Mouse (Mus musculus) forebrain, embryonic 15.5 days (tissue): Measurements from ENCODE around the gene Sytl4. TPM values are rescaled to one million over a fixed set of nuclear protein-coding genes. Genes with fewer than 3 reads are reported as not detected.
A peak's percentile ranks its signal among the peaks of the same experiment; 100 is the strongest.

Experiments
- ATAC-seq: fragments of 200-750 bp; cut with Nextera tagmentation; replicated peaks from 2 replicates; pipeline ENCODE4 v1.8.0; 2017; ENCODE audit warnings: mild to moderate bottlenecking, moderate TSS enrichment, moderate library complexity
- H3K27ac ChIP-seq: fragments of 300-500 bp; sonication (generic); replicated peaks from 2 replicates; pipeline ENCODE4 v1.5.1; 2015; ENCODE audit warnings: mild to moderate bottlenecking, inconsistent platforms
- H3K27me3 ChIP-seq: fragments of 300-500 bp; sonication (generic); 2 replicates; pipeline ENCODE4 v1.6.1; 2015; ENCODE audit warnings: inconsistent platforms
- H3K36me3 ChIP-seq: fragments of 300-500 bp; sonication (generic); 2 replicates; pipeline ENCODE4 v1.6.1; 2015; ENCODE audit warnings: mild to moderate bottlenecking, inconsistent platforms
- H3K4me1 ChIP-seq: fragments of 300-500 bp; sonication (generic); 2 replicates; pipeline ENCODE4 v1.6.1; 2015; ENCODE audit warnings: inconsistent platforms
- H3K4me2 ChIP-seq: fragments of 300-500 bp; sonication (generic); replicated peaks from 2 replicates; pipeline ENCODE4 v1.6.1; 2015; ENCODE audit warnings: mild to moderate bottlenecking, inconsistent platforms
- H3K4me3 ChIP-seq: fragments of 300-500 bp; sonication (generic); 2 replicates; pipeline ENCODE4 v1.5.1; 2015; ENCODE audit warnings: mild to moderate bottlenecking, inconsistent platforms
- H3K9ac ChIP-seq: fragments of 300-500 bp; sonication (generic); replicated peaks from 2 replicates; pipeline ENCODE4 v1.6.1; 2015; ENCODE audit warnings: mild to moderate bottlenecking, inconsistent platforms
- H3K9me3 ChIP-seq: fragments of 300-500 bp; sonication (generic); 2 replicates; pipeline ENCODE4 v1.6.1; 2016; ENCODE audit warnings: inconsistent platforms
- WGBS: fragments of 180-500 bp; shearing (Covaris S2); methylation state at CpG from one replicate; pipeline ENCODE4 v1.1.7; 2015; ENCODE audit warnings: mixed read lengths; 5-methylcytosine and 5-hydroxymethylcytosine counted together
- polyA plus RNA-seq: library from polyadenylated mRNA; unstranded; fragments of >200 nt; fragmentation: Nextera tagmentation; extraction: Ambion mirVana; gene quantifications from 2 replicates; pipeline ENCODE4 v1.2.1, GENCODE M21; 2015

Gene Sytl4
- polyA plus RNA-seq, 1 experiment from 2014 or later = 0.36 TPM

DNA sequence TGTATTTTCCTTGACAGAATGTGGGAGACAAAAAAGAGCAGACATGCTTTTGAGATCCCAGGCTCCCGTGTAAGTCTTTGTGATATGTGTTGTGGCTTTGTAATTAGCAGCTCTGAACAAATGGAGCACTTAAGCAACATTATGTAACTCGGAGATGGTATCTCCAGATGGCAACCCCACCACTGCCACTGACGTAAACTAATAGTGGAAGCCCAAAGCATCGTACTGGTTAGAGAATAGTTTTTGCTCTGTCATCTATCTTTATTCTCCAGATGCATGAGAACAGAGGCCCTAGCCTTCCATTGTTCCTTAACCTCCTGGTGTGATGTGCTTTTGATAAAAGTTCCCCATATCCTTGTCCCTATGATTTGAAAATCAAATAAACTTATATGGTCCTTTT, 60.4 kb downstream of the Sytl4 start:
- Histone ChIP-seq H3K27me3 (no peaks in the 10 kb centered on the region), H3K27ac (no peak overlapping the region), H3K4me1 (no peaks in the 10 kb centered on the region), H3K4me2 (no peak overlapping the region), H3K4me3 (no peak overlapping the region), H3K9me3 (no peaks in the 10 kb centered on the region), H3K9ac (no peak overlapping the region), H3K36me3 (no peaks in the 10 kb centered on the region)
- no peak for ATAC-seq
- 70% methylated on average over 4 of the region's 4 CpGs for WGBS

DNA sequence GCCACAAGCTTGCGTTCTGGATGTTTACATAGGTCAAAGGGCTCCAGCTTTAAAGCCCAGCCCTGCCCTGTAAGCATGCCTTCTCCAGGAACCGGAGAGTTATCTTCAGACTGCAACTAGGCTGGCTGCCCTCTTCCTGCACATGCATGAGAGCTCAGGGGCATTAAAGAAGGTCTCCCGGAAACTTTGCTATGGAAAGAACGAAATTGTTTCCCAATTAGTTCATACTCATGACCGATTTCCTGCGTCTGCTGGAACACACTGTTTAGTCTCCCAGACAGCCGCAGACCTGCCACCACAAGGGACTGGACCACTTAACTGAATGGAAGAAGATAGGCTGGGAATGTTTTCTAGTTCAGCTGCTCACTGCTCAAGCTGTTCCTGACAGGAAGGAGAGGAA, 67.4 kb downstream of the Sytl4 start:
- no peak overlapping the region for H3K27ac ChIP-seq
- no peak overlapping the region for H3K9ac ChIP-seq
- H3K4me2 ChIP-seq = no peak overlapping the region
- ATAC-seq = no peak
- 79% methylated on average over 7 of the region's 7 CpGs for WGBS
- no peaks in the 10 kb centered on the region for H3K36me3 ChIP-seq
- no peaks in the 10 kb centered on the region for H3K4me1 ChIP-seq
- H3K27me3 ChIP-seq = no peaks in the 10 kb centered on the region
- H3K9me3 ChIP-seq = no peaks in the 10 kb centered on the region
- no peak overlapping the region for H3K4me3 ChIP-seq

DNA sequence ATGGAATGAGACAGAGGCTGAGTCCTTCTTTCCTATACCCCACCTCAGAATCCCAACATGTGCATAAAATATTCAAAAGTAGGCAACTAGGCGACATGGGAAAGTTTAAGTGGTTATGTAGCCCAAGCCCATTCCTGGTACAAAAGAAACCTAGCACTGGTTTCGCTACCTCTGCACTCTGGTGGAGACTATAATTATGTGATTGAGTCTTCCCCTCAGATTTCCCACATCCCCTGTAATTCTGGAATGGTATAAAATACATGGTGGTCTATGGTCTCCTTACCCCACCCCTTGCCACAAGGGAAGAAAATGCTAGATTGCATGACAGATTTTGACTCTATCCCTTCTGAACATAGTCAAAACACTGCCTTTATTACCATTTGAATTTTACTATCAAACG, 68.6 kb downstream of the Sytl4 start:
- Histone ChIP-seq H3K9ac (no peak overlapping the region), H3K4me3 (no peak overlapping the region), H3K27ac (no peak overlapping the region), H3K36me3 (no peaks in the 10 kb centered on the region), H3K27me3 (no peaks in the 10 kb centered on the region), H3K4me1 (no peaks in the 10 kb centered on the region), H3K4me2 (no peak overlapping the region), H3K9me3 (no peaks in the 10 kb centered on the region)
- no peak for ATAC-seq
- WGBS = 81% methylated on average over 3 of the region's 3 CpGs

DNA sequence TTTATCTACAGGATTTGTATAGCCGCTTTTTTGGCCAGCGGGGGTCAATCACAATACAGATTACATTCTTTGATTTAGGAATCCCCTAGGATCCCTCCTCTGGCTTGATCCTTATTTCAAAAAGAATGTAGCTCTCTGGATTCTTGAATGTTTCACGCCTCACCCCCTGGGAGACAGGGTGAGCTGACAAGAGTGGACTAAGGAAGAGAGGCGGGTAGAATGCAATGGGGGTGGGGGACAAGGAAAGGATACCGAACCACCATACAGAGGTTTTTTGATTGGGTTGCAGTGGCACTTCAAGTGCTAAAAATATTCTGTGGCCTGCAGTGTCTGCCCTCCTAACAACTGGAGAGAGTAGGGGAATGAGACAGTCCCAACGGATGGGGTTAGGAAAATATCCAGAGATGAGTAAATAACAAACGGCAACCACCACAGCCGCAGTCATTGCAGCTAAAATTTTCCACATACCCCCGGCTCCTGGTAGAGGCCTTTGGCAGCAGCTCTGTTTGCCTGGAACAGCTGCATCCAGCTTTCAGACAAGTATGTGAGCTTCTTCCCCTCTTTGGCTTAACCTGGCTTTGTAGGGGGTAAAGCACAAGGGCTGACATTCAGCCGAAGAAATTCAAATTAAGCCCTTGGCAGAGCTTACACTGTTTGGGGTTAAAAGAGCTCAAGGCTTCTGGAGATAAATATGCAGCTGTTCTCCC, 70.1 kb downstream of the Sytl4 start:
- H3K4me3 ChIP-seq = no peak overlapping the region
- ATAC-seq = no peak
- no peaks in the 10 kb centered on the region for H3K4me1 ChIP-seq
- H3K27me3 ChIP-seq = no peaks in the 10 kb centered on the region
- H3K4me2 ChIP-seq = no peak overlapping the region
- H3K27ac ChIP-seq = no peak overlapping the region
- WGBS = 30% methylated on average over 10 of the region's 10 CpGs
- no peaks in the 10 kb centered on the region for H3K36me3 ChIP-seq
- H3K9ac ChIP-seq = no peak overlapping the region
- H3K9me3 ChIP-seq = no peaks in the 10 kb centered on the region

DNA sequence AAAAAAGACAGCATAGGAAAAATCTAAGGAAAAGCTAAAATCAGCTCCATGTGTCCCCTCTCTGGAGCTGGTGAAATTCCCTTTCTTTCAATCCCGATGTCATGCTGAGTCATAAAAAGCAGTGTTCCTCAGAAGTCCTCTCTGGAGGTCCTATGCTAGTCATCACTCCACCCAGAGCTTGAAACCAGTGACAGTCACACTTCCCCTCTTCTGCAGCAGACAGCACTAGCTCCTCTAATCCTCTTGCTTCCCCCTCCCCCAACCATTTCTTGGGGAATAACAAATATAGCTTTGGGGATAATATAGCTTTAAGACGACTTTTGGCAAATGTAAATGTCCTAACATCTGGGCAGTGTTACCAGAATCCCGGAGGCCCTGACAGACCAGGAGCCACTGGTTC, 73.4 kb downstream of the Sytl4 start, which contains the start of gene Srpx2:
Srpx2 (plus strand) TSS at position 166 of the 400 bp plus-strand sequence.
- Histone ChIP-seq H3K27ac (no peak within 1 kb of the TSS), H3K27me3 (no peaks in the 10 kb centered on the region), H3K4me3 (no peak within 1 kb of the TSS), H3K4me2 (no peak within 1 kb of the TSS), H3K36me3 (no peaks in the 10 kb centered on the region), H3K9ac (no peak within 1 kb of the TSS), H3K9me3 (no peaks in the 10 kb centered on the region), H3K4me1 (no peaks in the 10 kb centered on the region)
- no peak for ATAC-seq
- 56% methylated on average over 3 of the region's 3 CpGs for WGBS

DNA sequence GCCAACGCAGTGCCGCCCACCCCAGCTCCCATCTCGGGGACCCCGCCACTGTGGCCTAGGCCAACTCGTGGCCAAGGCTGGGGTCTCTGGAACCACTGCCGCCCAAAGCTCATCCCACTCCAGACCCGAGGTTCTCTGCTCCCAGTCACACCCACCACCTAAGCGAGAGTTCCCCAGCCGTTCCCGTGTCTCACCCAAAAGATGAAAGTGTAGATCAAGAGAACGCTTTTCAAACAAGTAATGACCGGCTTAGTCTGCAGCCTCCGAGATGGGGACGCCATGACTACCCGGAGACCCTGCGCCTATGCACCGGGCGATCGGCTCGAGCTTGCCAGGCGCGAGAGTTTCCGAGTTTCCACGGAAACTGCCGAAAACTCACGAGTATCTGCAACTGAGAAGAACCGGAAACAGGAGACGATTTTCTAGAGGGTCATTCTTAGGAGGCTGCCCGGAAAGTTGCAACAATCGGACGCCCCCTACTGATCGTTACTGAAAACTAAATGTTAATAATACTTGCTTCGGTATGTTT, 83.5 kb downstream of the Sytl4 start, which contains the start of gene Tspan6:
Tspan6 (minus strand) TSS at position 416 of the 529 bp plus-strand sequence.
- Histone ChIP-seq H3K4me3 (peak within 1 kb of the TSS; percentile 61), H3K27ac (peak within 1 kb of the TSS; percentile 83), H3K4me2 (peak within 1 kb of the TSS; percentile 44), H3K27me3 (no peaks in the 10 kb centered on the region), H3K9ac (peak within 1 kb of the TSS; percentile 75), H3K9me3 (no peaks in the 10 kb centered on the region), H3K36me3 (peaks cover 4% of the 10 kb centered on the region; the same call in 1 of the 2 replicates), H3K4me1 (peaks cover 3% of the 10 kb centered on the region; the same call in 1 of the 2 replicates)
- ATAC-seq = peak; percentile 98
- 24% methylated on average over 33 of the region's 33 CpGs for WGBS

DNA sequence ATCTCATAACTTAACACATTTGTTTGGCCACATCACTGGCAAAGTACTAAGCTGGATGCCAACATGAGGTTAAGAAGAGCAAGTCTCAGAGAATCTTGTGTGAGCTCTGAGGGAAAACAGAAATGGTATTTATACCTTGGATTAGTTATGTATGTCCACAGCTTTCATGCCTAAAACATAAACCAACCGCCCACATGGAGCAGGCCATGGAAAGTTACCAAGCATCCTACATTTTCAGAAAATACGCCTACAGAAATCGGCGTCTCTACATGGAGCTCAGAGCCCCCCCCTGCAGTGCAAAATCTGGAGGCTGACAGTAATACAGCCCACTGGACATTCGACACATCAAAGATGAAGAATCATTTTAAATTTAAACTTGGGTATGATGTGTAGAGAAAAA, 93.5 kb downstream of the Sytl4 start:
- 92% methylated on average over 5 of the region's 5 CpGs for WGBS
- Histone ChIP-seq H3K9ac (no peak overlapping the region), H3K27me3 (no peaks in the 10 kb centered on the region), H3K9me3 (no peaks in the 10 kb centered on the region), H3K4me3 (no peak overlapping the region), H3K4me1 (no peaks in the 10 kb centered on the region), H3K4me2 (no peak overlapping the region), H3K36me3 (no peaks in the 10 kb centered on the region), H3K27ac (no peak overlapping the region)
- ATAC-seq = no peak

DNA sequence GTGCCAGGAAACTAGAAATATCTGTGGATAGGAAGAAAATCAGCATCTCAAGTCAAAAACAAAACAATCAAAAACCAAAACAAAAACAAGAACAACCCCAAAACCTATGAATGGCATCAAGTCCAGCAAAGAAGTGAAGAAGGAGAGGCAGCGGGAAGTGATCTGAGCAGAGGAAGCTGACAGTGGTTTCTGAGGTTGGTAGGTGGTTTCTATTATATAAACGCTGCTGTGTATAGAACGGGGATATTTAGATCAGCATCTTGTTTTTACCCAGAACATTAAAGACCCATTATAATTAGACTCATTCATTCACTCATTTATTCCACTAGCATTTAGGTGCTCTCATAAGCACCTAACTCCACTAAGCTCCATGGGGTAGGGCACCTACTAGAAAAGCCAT, 94.3 kb downstream of the Sytl4 start:
- Histone ChIP-seq H3K36me3 (no peaks in the 10 kb centered on the region), H3K27me3 (no peaks in the 10 kb centered on the region), H3K27ac (no peak overlapping the region), H3K4me2 (no peak overlapping the region), H3K9ac (no peak overlapping the region), H3K9me3 (no peaks in the 10 kb centered on the region), H3K4me3 (no peak overlapping the region), H3K4me1 (no peaks in the 10 kb centered on the region)
- ATAC-seq = no peak
- WGBS = 93% methylated on average over 3 of the region's 3 CpGs

Other genes with a start within 250 kb of the Sytl4 start
- 0.24 TPM in 1 of 2 replicates, not detected in the other for gene Tnmd, start 130.8 kb downstream of the Sytl4 start, polyA plus RNA-seq
- gene Tspan6, start 83.4 kb downstream of the Sytl4 start, polyA plus RNA-seq = 217 and 232 TPM in 2 replicates
- gene Srpx2, start 73.4 kb downstream of the Sytl4 start, polyA plus RNA-seq = 0.56 and 1.1 TPM in 2 replicates
- 56.8 and 62.1 TPM in 2 replicates for gene Cstf2, start 77.4 kb upstream of the Sytl4 start, polyA plus RNA-seq
- 0.17 and 0.29 TPM in 2 replicates for gene Xkrx, start 180.3 kb upstream of the Sytl4 start, polyA plus RNA-seq
- not detected in 2 replicates for gene Arl13a, start 205.7 kb upstream of the Sytl4 start, polyA plus RNA-seq
- gene Nox1, start 240.1 kb upstream of the Sytl4 start, polyA plus RNA-seq = not detected in 2 replicates